Mouse (Mus musculus) ES-E14 (cell line): ENCODE data around the gene Mael. TPM values are rescaled to one million over a fixed set of nuclear protein-coding genes. Genes with fewer than 3 reads are reported as not detected.

Experiments used
- DNase-seq: peaks from one replicate; pipeline ENCODE4 v3.0.0-alpha.2; 2013; ENCODE audit warnings: low read depth, low spot score
- H3K27ac ChIP-seq: 2 replicates; pipeline ENCODE4 v1.5.1; 2012; ENCODE audit warnings: low read depth, mild to moderate bottlenecking, low read length, moderate library complexity, mixed read lengths; ENCODE audit not compliant: poor library complexity, insufficient read depth, severe bottlenecking
- H3K36me3 ChIP-seq: 2 replicates; pipeline ENCODE4 v1.6.1; 2012; ENCODE audit warnings: mild to moderate bottlenecking, low read length, moderate library complexity, mixed read lengths; ENCODE audit not compliant: control insufficient read depth, poor library complexity, insufficient read depth, severe bottlenecking
- H3K4me1 ChIP-seq, 2 experiments: fragments of 150-350 bp in 1 of 2; sonication (generic) in 1 of 2; 2 replicates each; pipeline ENCODE4 v1.6.1; 2012; ENCODE audit warnings: low read length in 2 of 2, mild to moderate bottlenecking in 1 of 2, mixed read lengths in 1 of 2; ENCODE audit not compliant: control insufficient read depth in 2 of 2, insufficient read depth in 2 of 2, poor library complexity in 1 of 2
- H3K4me3 ChIP-seq, 2 experiments: fragments of 150-350 bp in 1 of 2; sonication (generic) in 1 of 2; 2 replicates each; pipeline ENCODE4 v1.5.1; 2012; ENCODE audit warnings: low read length in 2 of 2, low read depth in 1 of 2, mild to moderate bottlenecking in 1 of 2, mixed read lengths in 1 of 2; ENCODE audit not compliant: insufficient read depth in 1 of 2, poor library complexity in 1 of 2, severe bottlenecking in 1 of 2
- H3K9ac ChIP-seq: 2 replicates; pipeline ENCODE4 v1.6.1; 2012; ENCODE audit warnings: low read depth, mild to moderate bottlenecking, low read length, mixed read lengths; ENCODE audit not compliant: poor library complexity, insufficient read depth, severe bottlenecking
- H3K9me3 ChIP-seq: fragments of 150-350 bp; sonication (generic); 2 replicates; pipeline ENCODE4 v1.6.1; 2012; ENCODE audit warnings: low read depth, mild to moderate bottlenecking, low read length; ENCODE audit not compliant: control insufficient read depth, insufficient read depth
- CHD2 ChIP-seq: IDR thresholded peaks from 2 replicates; pipeline ENCODE4 v1.6.1; 2014; ENCODE audit warnings: mild to moderate bottlenecking, low read depth, low read length, inconsistent platforms
- HCFC1 ChIP-seq: IDR thresholded peaks from 2 replicates; pipeline ENCODE4 v1.6.1; 2012; ENCODE audit warnings: low read length, inconsistent platforms, borderline replicate concordance; ENCODE audit not compliant: insufficient read depth
- MAFK ChIP-seq: IDR thresholded peaks from 2 replicates; pipeline ENCODE4 v1.6.1; 2014; ENCODE audit warnings: mild to moderate bottlenecking, low read depth, low read length, inconsistent platforms; ENCODE audit not compliant: insufficient read depth
- ZC3H11A ChIP-seq: IDR thresholded peaks from 2 replicates; pipeline ENCODE4 v1.6.1; 2012; ENCODE audit warnings: low read depth, mild to moderate bottlenecking, inconsistent platforms, low read length, borderline replicate concordance
- ZNF384 ChIP-seq: IDR thresholded peaks from 2 replicates; pipeline ENCODE4 v1.6.1; 2012; ENCODE audit warnings: low read depth, low read length, inconsistent platforms
- in situ Hi-C, 2 experiments: fragments of 600-800 bp; cut with MboI; formaldehyde crosslinking; loops; one replicate each; pipeline ENCODE4 v1.15.1; 2025; ENCODE audit warnings: low sequenced_read_pairs in 2 of 2, inconsistent platforms in 1 of 2; ENCODE audit not compliant: unreplicated experiment in 2 of 2
- total RNA-seq: library from RNA; depleted of rRNA; stranded (reverse); fragments of 300-350 nt; gene quantifications from 2 replicates; pipeline ENCODE4 v1.2.3, GENCODE M21; 2012

Mael gene
- total RNA-seq, 1 experiment: 25.7 TPM

GRCm38 (mm10) chr1:166266001-166266705 is 27.6 kb upstream of the Mael start:
- Histone ChIP-seq H3K9me3 (no peaks in the 10 kb centered on the region), H3K27ac (no peak overlapping the region), H3K36me3 (no peaks in the 10 kb centered on the region), H3K4me3 (no peak overlapping the region), H3K9ac (no peak overlapping the region), H3K4me1 (no peaks in the 10 kb centered on the region)
- no peak for DNase-seq
- in situ Hi-C loops: no loop called here
- no peak for TF ChIP-seq ZC3H11A
- TF ChIP-seq HCFC1: no peak
- no peak for TF ChIP-seq CHD2
- TF ChIP-seq ZNF384: no peak
- no peak for TF ChIP-seq MAFK

- no peak overlapping the region for H3K9ac ChIP-seq
- H3K4me3 ChIP-seq: no peak overlapping the region
- TF ChIP-seq ZNF384: no peak
- no peak for TF ChIP-seq CHD2
- no peak for TF ChIP-seq HCFC1
- TF ChIP-seq ZC3H11A: no peak
- TF ChIP-seq MAFK: no peak
- no peaks in the 10 kb centered on the region for H3K9me3 ChIP-seq
- H3K4me1 ChIP-seq: 0 out of 4 replicates have a peak, but pooled peaks cover 0 to 2% of the 10 kb centered on the region in 2 experiments
- no peak for DNase-seq
- H3K36me3 ChIP-seq: no peaks in the 10 kb centered on the region
- in situ Hi-C loops: no loop called here
- H3K27ac ChIP-seq: no peak overlapping the region
Measured at GRCm38 (mm10) chr1:166259526-166259925, 21.0 kb upstream of the Mael start.

- no peak overlapping the region for H3K27ac ChIP-seq
- H3K9me3 ChIP-seq: no peaks in the 10 kb centered on the region
- in situ Hi-C loops: no loop called here
- no peak overlapping the region for H3K4me3 ChIP-seq
- H3K4me1 ChIP-seq: 0 out of 4 replicates have a peak, but pooled peaks cover 0 to 2% of the 10 kb centered on the region in 2 experiments
- TF ChIP-seq HCFC1 (no peak), CHD2 (no peak), MAFK (no peak), ZC3H11A (no peak), ZNF384 (no peak)
- DNase-seq: no peak
- no peak overlapping the region for H3K9ac ChIP-seq
- no peaks in the 10 kb centered on the region for H3K36me3 ChIP-seq
Measured at GRCm38 (mm10) chr1:166256898-166257297, 18.4 kb upstream of the Mael start.

- in situ Hi-C loops: no loop called here
- no peaks in the 10 kb centered on the region for H3K36me3 ChIP-seq
- no peaks in the 10 kb centered on the region for H3K9me3 ChIP-seq
- TF ChIP-seq ZC3H11A (no peak), HCFC1 (no peak), MAFK (no peak)
- H3K4me1 ChIP-seq: 0 out of 4 replicates have a peak, but pooled peaks cover 0 to 2% of the 10 kb centered on the region in 2 experiments
- no peak overlapping the region for H3K4me3 ChIP-seq
- H3K27ac ChIP-seq: no peak overlapping the region
- no peak overlapping the region for H3K9ac ChIP-seq
- DNase-seq: no peak
Measured at GRCm38 (mm10) chr1:166256302-166256701, 17.8 kb upstream of the Mael start.

GRCm38 (mm10) chr1:166255651-166256050 is 17.1 kb upstream of the Mael start:
- Histone ChIP-seq H3K27ac (no peak overlapping the region), H3K36me3 (no peaks in the 10 kb centered on the region), H3K9ac (no peak overlapping the region), H3K4me3 (no peak overlapping the region), H3K4me1 (0 out of 4 replicates have a peak, but pooled peaks cover 0 to 2% of the 10 kb centered on the region in 2 experiments), H3K9me3 (no peaks in the 10 kb centered on the region)
- TF ChIP-seq MAFK: no peak
- TF ChIP-seq ZNF384: no peak
- no peak for TF ChIP-seq HCFC1
- no peak for TF ChIP-seq ZC3H11A
- TF ChIP-seq CHD2: no peak
- in situ Hi-C loops: no loop called here
- no peak for DNase-seq
